Mouse (Mus musculus) intestine, postnatal 0 days (tissue): ENCODE results near the gene Pde10a. TPM values are rescaled to one million over a fixed set of nuclear protein-coding genes. Genes with fewer than 3 reads are reported as not detected.

ENCODE experiments used
- ATAC-seq: fragments of 200-750 bp; cut with Nextera tagmentation; 2 replicates; pipeline ENCODE4 v1.8.0; 2017; ENCODE audit warnings: mild to moderate bottlenecking, moderate TSS enrichment, moderate library complexity
- H3K27ac ChIP-seq: fragments of 300-500 bp; sonication (generic); 2 replicates; pipeline ENCODE4 v1.5.1; 2014; ENCODE audit warnings: mild to moderate bottlenecking, low read depth, low read length, moderate library complexity
- H3K27me3 ChIP-seq: fragments of 300-500 bp; sonication (generic); replicated peaks from 2 replicates; pipeline ENCODE4 v1.6.1; 2014; ENCODE audit warnings: low read length, mixed read lengths; ENCODE audit not compliant: control insufficient read depth, insufficient read depth
- H3K36me3 ChIP-seq: fragments of 300-500 bp; sonication (generic); 2 replicates; pipeline ENCODE4 v1.6.1; 2014; ENCODE audit warnings: mild to moderate bottlenecking, moderate library complexity; ENCODE audit not compliant: control insufficient read depth, insufficient read depth
- H3K4me1 ChIP-seq: fragments of 300-500 bp; sonication (generic); replicated peaks from 2 replicates; pipeline ENCODE4 v1.6.1; 2014; ENCODE audit warnings: antibody characterized with exemption, low read length, mixed read lengths; ENCODE audit not compliant: control insufficient read depth, insufficient read depth
- H3K4me2 ChIP-seq: fragments of 300-500 bp; sonication (generic); replicated peaks from 2 replicates; pipeline ENCODE4 v1.6.1; 2014; ENCODE audit warnings: low read depth, mild to moderate bottlenecking, moderate library complexity
- H3K4me3 ChIP-seq: fragments of 300-500 bp; sonication (generic); 2 replicates; pipeline ENCODE4 v1.5.1; 2014; ENCODE audit warnings: low read depth, low read length
- H3K9ac ChIP-seq: fragments of 300-500 bp; sonication (generic); 2 replicates; pipeline ENCODE4 v1.6.1; 2014; ENCODE audit warnings: mild to moderate bottlenecking, low read depth, low read length
- H3K9me3 ChIP-seq: fragments of 300-500 bp; sonication (generic); 2 replicates; pipeline ENCODE4 v1.6.1; 2016; ENCODE audit warnings: mixed run types; ENCODE audit not compliant: control insufficient read depth
- CTCF ChIP-seq: sonication (generic); IDR thresholded peaks from 2 replicates; pipeline ENCODE4 v1.5.1; 2016; ENCODE audit warnings: low read depth, mild to moderate bottlenecking, control low read depth, antibody characterized with exemption, moderate library complexity
- WGBS: fragments of 180-500 bp; shearing (Covaris S2); extraction: QIAGEN DNeasy Blood & Tissue Kit; methylation state at CpG from one replicate; pipeline ENCODE4 v1.1.7; 2014; 5-methylcytosine and 5-hydroxymethylcytosine counted together
- polyA plus RNA-seq: library from polyadenylated mRNA; unstranded; fragments of >200 nt; fragmentation: Nextera tagmentation; extraction: Ambion mirVana; gene quantifications from 2 replicates; pipeline ENCODE4 v1.2.1, GENCODE M21; 2015

The Pde10a gene
- polyA plus RNA-seq, 1 experiment from 2014 or later: 0.47 TPM

GRCm38 (mm10) chr17:8872611-8873010, 347.4 kb downstream of the Pde10a start:
- no peaks in the 10 kb centered on the region for H3K36me3 ChIP-seq
- no peak for ATAC-seq
- no peak overlapping the region for H3K27ac ChIP-seq
- no peak overlapping the region for H3K9ac ChIP-seq
- H3K4me3 ChIP-seq: no peak overlapping the region
- no peak for TF ChIP-seq CTCF
- no peaks in the 10 kb centered on the region for H3K4me1 ChIP-seq
- 56% methylated on average over 8 of the region's 8 CpGs for WGBS
- H3K4me2 ChIP-seq: no peak overlapping the region
- H3K9me3 ChIP-seq: no peaks in the 10 kb centered on the region
- no peaks in the 10 kb centered on the region for H3K27me3 ChIP-seq

- no peak overlapping the region for H3K27ac ChIP-seq
- no peak overlapping the region for H3K4me3 ChIP-seq
- H3K36me3 ChIP-seq: no peaks in the 10 kb centered on the region
- no peaks in the 10 kb centered on the region for H3K9me3 ChIP-seq
- no peak overlapping the region for H3K4me2 ChIP-seq
- H3K9ac ChIP-seq: no peak overlapping the region
- 74% methylated on average over 1 of the region's 1 CpGs for WGBS
- no peaks in the 10 kb centered on the region for H3K27me3 ChIP-seq
- ATAC-seq: no peak
- no peak for TF ChIP-seq CTCF
- H3K4me1 ChIP-seq: no peaks in the 10 kb centered on the region
Measured at GRCm38 (mm10) chr17:8878056-8878455, 352.9 kb downstream of the Pde10a start.

GRCm38 (mm10) chr17:8881711-8882110, 356.5 kb downstream of the Pde10a start:
- no peak overlapping the region for H3K9ac ChIP-seq
- H3K27ac ChIP-seq: no peak overlapping the region
- no peaks in the 10 kb centered on the region for H3K9me3 ChIP-seq
- ATAC-seq: no peak
- TF ChIP-seq CTCF: no peak
- no peaks in the 10 kb centered on the region for H3K36me3 ChIP-seq
- no peaks in the 10 kb centered on the region for H3K4me1 ChIP-seq
- H3K4me2 ChIP-seq: no peak overlapping the region
- no peaks in the 10 kb centered on the region for H3K27me3 ChIP-seq
- 88% methylated on average over 6 of the region's 6 CpGs for WGBS
- no peak overlapping the region for H3K4me3 ChIP-seq

GRCm38 (mm10) chr17:8884691-8885090, 359.5 kb downstream of the Pde10a start:
- Histone ChIP-seq H3K4me3 (no peak overlapping the region), H3K4me2 (no peak overlapping the region), H3K4me1 (no peaks in the 10 kb centered on the region), H3K27ac (no peak overlapping the region), H3K36me3 (no peaks in the 10 kb centered on the region), H3K9ac (no peak overlapping the region), H3K27me3 (no peaks in the 10 kb centered on the region), H3K9me3 (no peaks in the 10 kb centered on the region)
- TF ChIP-seq CTCF: no peak
- ATAC-seq: no peak
- WGBS: 83% methylated on average over 5 of the region's 5 CpGs

- ATAC-seq: no peak
- WGBS: 91% methylated on average over 6 of the region's 6 CpGs
- H3K9me3 ChIP-seq: no peaks in the 10 kb centered on the region
- H3K27ac ChIP-seq: no peak overlapping the region
- H3K4me2 ChIP-seq: no peak overlapping the region
- H3K9ac ChIP-seq: no peak overlapping the region
- no peaks in the 10 kb centered on the region for H3K4me1 ChIP-seq
- no peak for TF ChIP-seq CTCF
- no peak overlapping the region for H3K4me3 ChIP-seq
- no peaks in the 10 kb centered on the region for H3K27me3 ChIP-seq
- H3K36me3 ChIP-seq: no peaks in the 10 kb centered on the region
Measured at GRCm38 (mm10) chr17:8885830-8886229, 360.7 kb downstream of the Pde10a start.

GRCm38 (mm10) chr17:8888105-8888504, 362.9 kb downstream of the Pde10a start:
- TF ChIP-seq CTCF: no peak
- no peaks in the 10 kb centered on the region for H3K27me3 ChIP-seq
- H3K4me3 ChIP-seq: no peak overlapping the region
- ATAC-seq: no peak
- no peaks in the 10 kb centered on the region for H3K4me1 ChIP-seq
- 65% methylated on average over 9 of the region's 9 CpGs for whole genome bisulfite sequencing
- no peak overlapping the region for H3K9ac ChIP-seq
- H3K9me3 ChIP-seq: no peaks in the 10 kb centered on the region
- H3K27ac ChIP-seq: no peak overlapping the region
- no peaks in the 10 kb centered on the region for H3K36me3 ChIP-seq
- no peak overlapping the region for H3K4me2 ChIP-seq

GRCm38 (mm10) chr17:8888639-8889038, 363.5 kb downstream of the Pde10a start:
- no peaks in the 10 kb centered on the region for H3K27me3 ChIP-seq
- no peak overlapping the region for H3K4me2 ChIP-seq
- no peak overlapping the region for H3K9ac ChIP-seq
- 87% methylated on average over 5 of the region's 5 CpGs for WGBS
- no peak for ATAC-seq
- no peak for TF ChIP-seq CTCF
- H3K9me3 ChIP-seq: no peaks in the 10 kb centered on the region
- no peak overlapping the region for H3K4me3 ChIP-seq
- H3K36me3 ChIP-seq: no peaks in the 10 kb centered on the region
- no peak overlapping the region for H3K27ac ChIP-seq
- H3K4me1 ChIP-seq: no peaks in the 10 kb centered on the region
